Mouse (Mus musculus) kidney, embryonic 14.5 days (tissue): Measurements from ENCODE around the gene Sinhcaf. TPM values are rescaled to one million over a fixed set of nuclear protein-coding genes. Genes with fewer than 3 reads are reported as not detected.
"Not testable (repeated sequence)": the region's sequence is repeated elsewhere in the genome, so short reads cannot be mapped to it uniquely, and the experiment has no call there.

ENCODE experiments used
- ATAC-seq: fragments of 200-750 bp; cut with Nextera tagmentation; 2 replicates; pipeline ENCODE4 v1.8.0; 2017; ENCODE audit warnings: moderate number of reproducible peaks, mild to moderate bottlenecking, moderate TSS enrichment, moderate library complexity; ENCODE audit not compliant: low FRiP score, low TSS enrichment
- H3K27ac ChIP-seq: fragments of 300-500 bp; sonication (generic); 2 replicates; pipeline ENCODE4 v1.5.1; 2014; ENCODE audit warnings: low read depth, mild to moderate bottlenecking, low read length, moderate library complexity, mixed read lengths
- H3K27me3 ChIP-seq: fragments of 300-500 bp; sonication (generic); 2 replicates; pipeline ENCODE4 v1.6.1; 2014; ENCODE audit warnings: mild to moderate bottlenecking, low read length; ENCODE audit not compliant: control insufficient read depth, insufficient read depth
- H3K36me3 ChIP-seq: fragments of 300-500 bp; sonication (generic); 2 replicates; pipeline ENCODE4 v1.6.1; 2014; ENCODE audit warnings: low read length, mixed read lengths; ENCODE audit not compliant: control insufficient read depth, insufficient read depth
- H3K4me1 ChIP-seq: fragments of 300-500 bp; sonication (generic); 2 replicates; pipeline ENCODE4 v1.6.1; 2014; ENCODE audit warnings: low read length, mixed read lengths; ENCODE audit not compliant: control insufficient read depth, insufficient read depth
- H3K4me2 ChIP-seq: fragments of 300-500 bp; sonication (generic); replicated peaks from 2 replicates; pipeline ENCODE4 v1.6.1; 2014; ENCODE audit warnings: low read depth, mild to moderate bottlenecking, low read length
- H3K4me3 ChIP-seq: fragments of 300-500 bp; sonication (generic); 2 replicates; pipeline ENCODE4 v1.5.1; 2014; ENCODE audit warnings: mild to moderate bottlenecking, low read length
- H3K9ac ChIP-seq: fragments of 300-500 bp; sonication (generic); 2 replicates; pipeline ENCODE4 v1.6.1; 2014; ENCODE audit warnings: low read depth, mild to moderate bottlenecking, low read length, moderate library complexity
- H3K9me3 ChIP-seq: fragments of 300-500 bp; sonication (generic); 2 replicates; pipeline ENCODE4 v1.6.1; 2016; ENCODE audit warnings: low read length; ENCODE audit not compliant: control insufficient read depth
- WGBS: fragments of 180-500 bp; shearing (Covaris S2); extraction: QIAGEN DNeasy Blood & Tissue Kit; methylation state at CpG from one replicate; pipeline ENCODE4 v1.1.7; 2014; 5-methylcytosine and 5-hydroxymethylcytosine counted together
- polyA plus RNA-seq: library from polyadenylated mRNA; unstranded; fragments of >200 nt; fragmentation: Nextera tagmentation; extraction: Ambion mirVana; gene quantifications from 2 replicates; pipeline ENCODE4 v1.2.1, GENCODE M21; 2014

Sinhcaf gene
- polyA plus RNA-seq, 1 experiment from 2014 or later, result 181 TPM

GRCm38 (mm10) chr6:148940383-148940782 is 5.9 kb downstream of the Sinhcaf start:
- WGBS, result 88% methylated on average over 2 of the region's 3 CpGs
- not testable (repeated sequence) for H3K4me3 ChIP-seq, H3K27me3 ChIP-seq, H3K9ac ChIP-seq, H3K4me2 ChIP-seq, H3K9me3 ChIP-seq, H3K27ac ChIP-seq, H3K4me1 ChIP-seq, ATAC-seq
- peaks cover 13% of the 10 kb centered on the region; the same call in 1 of the 2 replicates for H3K36me3 ChIP-seq

- Histone ChIP-seq H3K4me2 (no peak overlapping the region), H3K27me3 (no peaks in the 10 kb centered on the region), H3K9me3 (no peaks in the 10 kb centered on the region), H3K4me1 (peaks cover 15% of the 10 kb centered on the region; the same call in 1 of the 2 replicates), H3K9ac (no peak overlapping the region), H3K27ac (no peak overlapping the region), H3K36me3 (peaks cover 17% of the 10 kb centered on the region; the same call in 1 of the 2 replicates), H3K4me3 (no peak overlapping the region)
- ATAC-seq, result no peak
- 22% methylated on average over 1 of the region's 1 CpGs for WGBS
Observed at GRCm38 (mm10) chr6:148937693-148938092, 8.6 kb downstream of the Sinhcaf start.

GRCm38 (mm10) chr6:148934961-148935590 is 11.2 kb downstream of the Sinhcaf start:
- no peak overlapping the region for H3K4me3 ChIP-seq
- no peak for ATAC-seq
- H3K27me3 ChIP-seq, result no peaks in the 10 kb centered on the region
- H3K36me3 ChIP-seq, result peaks cover 36% of the 10 kb centered on the region
- no peak overlapping the region for H3K27ac ChIP-seq
- WGBS, result 68% methylated on average over 3 of the region's 3 CpGs
- H3K4me1 ChIP-seq, result peaks cover 10% of the 10 kb centered on the region; the same call in 1 of the 2 replicates
- no peak overlapping the region for H3K9ac ChIP-seq
- H3K9me3 ChIP-seq, result no peaks in the 10 kb centered on the region
- no peak overlapping the region for H3K4me2 ChIP-seq

GRCm38 (mm10) chr6:148931281-148931680 is 15.0 kb downstream of the Sinhcaf start:
- Histone ChIP-seq H3K4me3 (no peak overlapping the region), H3K9me3 (no peaks in the 10 kb centered on the region), H3K36me3 (peaks cover 60% of the 10 kb centered on the region), H3K4me2 (no peak overlapping the region), H3K27ac (no peak overlapping the region), H3K27me3 (no peaks in the 10 kb centered on the region), H3K4me1 (peaks cover 10% of the 10 kb centered on the region; the same call in 1 of the 2 replicates), H3K9ac (no peak overlapping the region)
- ATAC-seq, result no peak
- WGBS, result 88% methylated on average over 6 of the region's 6 CpGs

GRCm38 (mm10) chr6:148918841-148919398 is 27.3 kb downstream of the Sinhcaf start:
- ATAC-seq, result no peak
- H3K4me1 ChIP-seq, result no peaks in the 10 kb centered on the region
- no peak overlapping the region for H3K4me2 ChIP-seq
- no peaks in the 10 kb centered on the region for H3K9me3 ChIP-seq
- H3K27ac ChIP-seq, result no peak overlapping the region
- H3K36me3 ChIP-seq, result peaks cover 30% of the 10 kb centered on the region
- no peak overlapping the region for H3K9ac ChIP-seq
- no peaks in the 10 kb centered on the region for H3K27me3 ChIP-seq
- no peak overlapping the region for H3K4me3 ChIP-seq

- peaks cover 19% of the 10 kb centered on the region for H3K36me3 ChIP-seq
- no peaks in the 10 kb centered on the region for H3K4me1 ChIP-seq
- whole genome bisulfite sequencing, result 43% methylated on average over 1 of the region's 1 CpGs
- H3K9me3 ChIP-seq, result no peaks in the 10 kb centered on the region
- no peak overlapping the region for H3K9ac ChIP-seq
- no peak overlapping the region for H3K27ac ChIP-seq
- no peaks in the 10 kb centered on the region for H3K27me3 ChIP-seq
- H3K4me3 ChIP-seq, result no peak overlapping the region
- no peak overlapping the region for H3K4me2 ChIP-seq
- 0 out of 2 replicates have a peak, but pooled peaks have one; percentile 8 for ATAC-seq
Observed at GRCm38 (mm10) chr6:148917672-148918071, 28.6 kb downstream of the Sinhcaf start.

- Histone ChIP-seq H3K9me3 (no peaks in the 10 kb centered on the region), H3K27me3 (no peaks in the 10 kb centered on the region), H3K27ac (no peak overlapping the region), H3K4me2 (no peak overlapping the region), H3K36me3 (peaks cover 19% of the 10 kb centered on the region), H3K4me3 (no peak overlapping the region), H3K9ac (no peak overlapping the region), H3K4me1 (no peaks in the 10 kb centered on the region)
- no peak for ATAC-seq
- 48% methylated on average over 3 of the region's 3 CpGs for WGBS
Observed at GRCm38 (mm10) chr6:148916817-148917216, 29.4 kb downstream of the Sinhcaf start.

GRCm38 (mm10) chr6:148913938-148914337 is 32.3 kb downstream of the Sinhcaf start:
- Histone ChIP-seq H3K27ac (no peak overlapping the region), H3K27me3 (no peaks in the 10 kb centered on the region), H3K9me3 (no peaks in the 10 kb centered on the region), H3K4me3 (no peak overlapping the region), H3K36me3 (no peaks in the 10 kb centered on the region), H3K9ac (no peak overlapping the region), H3K4me1 (no peaks in the 10 kb centered on the region), H3K4me2 (no peak overlapping the region)
- no peak for ATAC-seq
- WGBS, result 12% methylated on average over 2 of the region's 2 CpGs

- not testable (repeated sequence) for H3K27me3 ChIP-seq, H3K9me3 ChIP-seq, H3K36me3 ChIP-seq, ATAC-seq, H3K4me2 ChIP-seq, H3K27ac ChIP-seq, H3K4me1 ChIP-seq, H3K4me3 ChIP-seq, H3K9ac ChIP-seq
- WGBS, result 82% methylated on average over 8 of the region's 8 CpGs
Observed at GRCm38 (mm10) chr6:148911906-148912305, 34.4 kb downstream of the Sinhcaf start.
